Mouse (Mus musculus) forebrain, postnatal 0 days (tissue): ENCODE data around the gene Ercc1. TPM values are rescaled to one million over a fixed set of nuclear protein-coding genes. Genes with fewer than 3 reads are reported as not detected.
A peak's percentile ranks its signal among the peaks of the same experiment; 100 is the strongest.

Source experiments
- ATAC-seq: fragments of 200-750 bp; cut with Nextera tagmentation; 2 replicates; pipeline ENCODE4 v1.8.0; 2017; ENCODE audit warnings: mild to moderate bottlenecking, moderate library complexity
- DNase-seq: peaks from one replicate; pipeline ENCODE4 v3.0.0-alpha.2; 2015
- H3K27ac ChIP-seq: fragments of 300-500 bp; sonication (generic); 2 replicates; pipeline ENCODE4 v1.5.1; 2014; ENCODE audit warnings: low read depth, mild to moderate bottlenecking, antibody characterized with exemption, low read length, moderate library complexity, mixed read lengths
- H3K27me3 ChIP-seq: fragments of 300-500 bp; sonication (generic); 2 replicates; pipeline ENCODE4 v1.6.1; 2014; ENCODE audit warnings: mild to moderate bottlenecking, low read length, mixed read lengths; ENCODE audit not compliant: insufficient read depth
- H3K36me3 ChIP-seq: fragments of 300-500 bp; sonication (generic); 2 replicates; pipeline ENCODE4 v1.6.1; 2014; ENCODE audit warnings: mild to moderate bottlenecking, moderate library complexity; ENCODE audit not compliant: insufficient read depth
- H3K4me1 ChIP-seq: fragments of 300-500 bp; sonication (generic); 2 replicates; pipeline ENCODE4 v1.6.1; 2014; ENCODE audit warnings: antibody characterized with exemption; ENCODE audit not compliant: insufficient read depth
- H3K4me2 ChIP-seq: fragments of 300-500 bp; sonication (generic); 2 replicates; pipeline ENCODE4 v1.6.1; 2014; ENCODE audit warnings: low read depth, mild to moderate bottlenecking, moderate library complexity
- H3K4me3 ChIP-seq: fragments of 300-500 bp; sonication (generic); 2 replicates; pipeline ENCODE4 v1.5.1; 2014; ENCODE audit warnings: low read depth, low read length, mixed read lengths
- H3K9ac ChIP-seq: fragments of 300-500 bp; sonication (generic); 2 replicates; pipeline ENCODE4 v1.6.1; 2014; ENCODE audit warnings: mild to moderate bottlenecking
- H3K9me3 ChIP-seq: fragments of 300-500 bp; sonication (generic); 2 replicates; pipeline ENCODE4 v1.6.1; 2016; ENCODE audit warnings: low read length
- CTCF ChIP-seq: sonication (generic); IDR thresholded peaks from 2 replicates; pipeline ENCODE4 v1.5.1; 2016; ENCODE audit warnings: antibody characterized with exemption, control low read depth, low read depth
- WGBS: fragments of 180-500 bp; shearing (Covaris S2); extraction: QIAGEN DNeasy Blood & Tissue Kit; methylation state at CpG from one replicate; pipeline ENCODE4 v1.1.7; 2014; 5-methylcytosine and 5-hydroxymethylcytosine counted together
- polyA plus RNA-seq: library from polyadenylated mRNA; unstranded; fragments of >200 nt; fragmentation: Nextera tagmentation; extraction: Ambion mirVana; gene quantifications from 2 replicates; pipeline ENCODE4 v1.2.1, GENCODE M21; 2015
- total RNA-seq: library from RNA; depleted of rRNA; stranded (reverse); fragments of >200 nt; gene quantifications from 2 replicates; pipeline ENCODE4 v1.2.3, GENCODE M21; 2014

Gene Ercc1
- total and polyA plus RNA-seq, 2 experiments from 2014 or later = 56.6 to 80.5 TPM

DNA sequence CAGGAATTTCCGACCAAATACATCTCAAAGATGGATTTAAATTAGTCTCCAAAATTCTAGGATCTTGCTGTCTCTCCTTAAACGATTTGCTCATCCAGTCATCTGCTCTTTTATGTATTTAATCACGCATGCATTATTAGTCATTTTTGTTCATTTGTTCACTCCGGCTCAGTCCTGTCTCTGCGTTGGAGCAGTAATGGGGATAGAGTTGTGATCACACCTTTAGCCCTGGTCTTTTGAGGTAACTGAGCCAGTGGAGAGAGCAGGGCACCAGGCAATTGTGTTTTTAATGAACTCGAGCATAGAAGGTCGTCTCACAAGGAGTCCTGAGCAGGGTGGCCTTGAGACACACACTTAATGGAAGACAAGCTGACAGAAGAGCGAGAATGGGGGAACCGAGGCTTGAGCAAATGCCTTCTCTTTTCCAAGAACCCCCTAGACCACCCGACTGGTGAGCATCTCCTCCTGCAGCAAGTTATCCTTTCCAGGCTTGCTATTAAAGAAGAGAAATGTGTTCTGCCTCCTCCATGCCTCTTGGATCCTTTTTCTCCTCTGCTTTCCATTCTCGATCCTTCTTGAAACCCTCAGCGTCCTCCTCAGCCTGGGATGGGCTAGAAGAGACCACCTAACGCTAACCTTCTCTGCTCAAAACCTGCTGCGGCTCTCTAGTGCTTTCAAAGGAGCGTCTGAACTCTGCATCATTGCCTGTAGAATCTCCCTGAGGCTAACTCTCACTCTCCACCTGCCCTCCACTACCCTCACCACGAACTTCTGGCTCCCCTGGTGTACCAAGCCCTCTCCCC is 42.9 kb upstream of the Ercc1 start:
- ATAC-seq (0 out of 2 replicates have a peak, but pooled peaks have one; percentile 1), DNase-seq (no peak)
- Histone ChIP-seq H3K4me2 (peak overlapping the region; percentile 59), H3K4me3 (peak overlapping the region; percentile 40), H3K9ac (peak overlapping the region; percentile 42), H3K27ac (no peak overlapping the region; the same call in 1 of the 2 replicates), H3K36me3 (no peaks in the 10 kb centered on the region), H3K27me3 (peaks cover 17% of the 10 kb centered on the region), H3K9me3 (no peaks in the 10 kb centered on the region), H3K4me1 (peaks cover 7% of the 10 kb centered on the region; the same call in 1 of the 2 replicates)
- 6% methylated on average over 16 of the region's 16 CpGs for WGBS
- TF ChIP-seq CTCF = no peak

DNA sequence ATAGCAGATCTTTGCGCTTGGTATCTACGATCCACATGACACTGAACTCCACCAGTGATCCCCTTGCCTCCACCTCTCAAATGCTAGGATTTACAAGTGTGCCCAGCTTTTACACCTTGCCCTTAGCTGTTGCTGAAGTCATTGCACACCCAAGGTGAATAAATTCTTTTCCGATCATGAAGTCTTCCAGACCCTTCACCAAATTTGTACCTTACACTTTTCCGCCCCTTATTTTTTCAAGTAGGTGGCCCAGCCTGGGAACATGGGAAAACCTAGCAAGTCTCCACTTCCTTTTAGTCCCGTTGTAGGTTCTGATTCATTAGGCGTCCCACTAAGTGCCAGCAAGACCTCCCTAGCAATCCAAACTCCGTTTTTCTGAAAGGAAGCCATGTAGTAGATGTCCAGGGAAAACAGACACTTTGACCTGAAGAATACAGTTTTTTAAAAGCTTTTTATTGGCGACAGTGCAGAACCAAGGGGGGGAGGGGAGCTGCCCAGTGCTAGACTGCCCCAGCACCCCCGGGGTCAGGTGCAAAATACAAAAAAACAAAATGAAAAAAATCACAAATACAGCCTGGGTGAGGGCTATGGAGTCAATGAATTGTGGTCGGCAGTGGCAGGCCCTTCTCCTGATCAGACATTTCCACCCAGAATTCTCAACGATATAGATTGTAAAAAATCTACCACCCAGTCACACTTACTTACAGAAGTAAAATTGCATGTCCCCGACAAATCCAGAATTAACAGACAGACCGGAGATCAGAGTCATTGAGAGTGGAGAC is 42.1 kb upstream of the Ercc1 start:
- TF ChIP-seq CTCF = no peak
- H3K36me3 ChIP-seq = no peaks in the 10 kb centered on the region
- H3K4me2 ChIP-seq = peak overlapping the region; percentile 59
- no peaks in the 10 kb centered on the region for H3K9me3 ChIP-seq
- peak overlapping the region; percentile 40 for H3K4me3 ChIP-seq
- ATAC-seq (no peak), DNase-seq (no peak)
- peaks cover 19% of the 10 kb centered on the region for H3K27me3 ChIP-seq
- no peak overlapping the region for H3K27ac ChIP-seq
- H3K4me1 ChIP-seq = peaks cover 7% of the 10 kb centered on the region; the same call in 1 of the 2 replicates
- H3K9ac ChIP-seq = peak overlapping the region; percentile 42
- WGBS = 53% methylated on average over 13 of the region's 13 CpGs

DNA sequence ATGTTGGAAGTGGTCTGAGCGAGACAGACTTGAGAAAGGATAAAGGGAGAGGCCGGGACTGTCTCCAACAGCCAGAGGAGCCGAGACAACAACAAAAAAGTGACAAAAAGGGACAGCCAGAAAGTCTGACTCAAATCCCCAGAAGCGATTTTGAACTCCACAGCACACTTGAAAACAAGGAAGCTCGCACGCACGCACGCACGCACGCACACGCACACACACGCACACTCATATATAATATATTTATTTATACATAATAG is 41.6 kb upstream of the Ercc1 start:
- Histone ChIP-seq H3K27me3 (peaks cover 19% of the 10 kb centered on the region), H3K9me3 (no peaks in the 10 kb centered on the region), H3K4me3 (no peak overlapping the region), H3K27ac (no peak overlapping the region), H3K9ac (no peak overlapping the region), H3K4me2 (no peak overlapping the region), H3K36me3 (no peaks in the 10 kb centered on the region), H3K4me1 (peaks cover 7% of the 10 kb centered on the region; the same call in 1 of the 2 replicates)
- DNase-seq (no peak), ATAC-seq (no peak)
- TF ChIP-seq CTCF = no peak
- 75% methylated on average over 12 of the region's 12 CpGs for WGBS

DNA sequence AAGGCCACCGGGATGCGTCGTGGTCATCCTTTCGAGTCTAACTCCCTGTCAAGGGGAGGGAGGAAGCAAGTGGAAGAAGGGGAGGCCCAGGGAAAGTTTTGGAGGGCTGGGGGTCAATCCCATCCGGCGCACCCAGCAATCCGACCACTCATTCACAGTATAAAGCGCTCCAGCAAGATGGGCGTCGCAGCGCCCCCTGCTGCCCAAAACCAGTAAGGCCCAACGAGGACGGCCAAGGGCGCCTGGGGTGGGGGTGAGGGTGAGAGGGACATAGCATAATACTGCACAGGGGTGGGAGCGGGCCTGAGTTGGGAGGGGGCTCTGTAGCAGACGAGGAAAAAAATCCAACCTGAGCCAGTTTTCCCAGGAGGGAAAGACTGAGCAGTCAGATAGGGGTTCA is 40.8 kb upstream of the Ercc1 start:
- DNase-seq (peak; percentile 60), ATAC-seq (no peak)
- Histone ChIP-seq H3K4me3 (no peak overlapping the region; the same call in 1 of the 2 replicates), H3K36me3 (no peaks in the 10 kb centered on the region), H3K27me3 (peaks cover 19% of the 10 kb centered on the region), H3K4me1 (peaks cover 7% of the 10 kb centered on the region; the same call in 1 of the 2 replicates), H3K4me2 (peak overlapping the region; percentile 47), H3K27ac (no peak overlapping the region), H3K9ac (no peak overlapping the region), H3K9me3 (no peaks in the 10 kb centered on the region)
- WGBS = 1% methylated on average over 16 of the region's 16 CpGs
- TF ChIP-seq CTCF = peak; percentile 72

DNA sequence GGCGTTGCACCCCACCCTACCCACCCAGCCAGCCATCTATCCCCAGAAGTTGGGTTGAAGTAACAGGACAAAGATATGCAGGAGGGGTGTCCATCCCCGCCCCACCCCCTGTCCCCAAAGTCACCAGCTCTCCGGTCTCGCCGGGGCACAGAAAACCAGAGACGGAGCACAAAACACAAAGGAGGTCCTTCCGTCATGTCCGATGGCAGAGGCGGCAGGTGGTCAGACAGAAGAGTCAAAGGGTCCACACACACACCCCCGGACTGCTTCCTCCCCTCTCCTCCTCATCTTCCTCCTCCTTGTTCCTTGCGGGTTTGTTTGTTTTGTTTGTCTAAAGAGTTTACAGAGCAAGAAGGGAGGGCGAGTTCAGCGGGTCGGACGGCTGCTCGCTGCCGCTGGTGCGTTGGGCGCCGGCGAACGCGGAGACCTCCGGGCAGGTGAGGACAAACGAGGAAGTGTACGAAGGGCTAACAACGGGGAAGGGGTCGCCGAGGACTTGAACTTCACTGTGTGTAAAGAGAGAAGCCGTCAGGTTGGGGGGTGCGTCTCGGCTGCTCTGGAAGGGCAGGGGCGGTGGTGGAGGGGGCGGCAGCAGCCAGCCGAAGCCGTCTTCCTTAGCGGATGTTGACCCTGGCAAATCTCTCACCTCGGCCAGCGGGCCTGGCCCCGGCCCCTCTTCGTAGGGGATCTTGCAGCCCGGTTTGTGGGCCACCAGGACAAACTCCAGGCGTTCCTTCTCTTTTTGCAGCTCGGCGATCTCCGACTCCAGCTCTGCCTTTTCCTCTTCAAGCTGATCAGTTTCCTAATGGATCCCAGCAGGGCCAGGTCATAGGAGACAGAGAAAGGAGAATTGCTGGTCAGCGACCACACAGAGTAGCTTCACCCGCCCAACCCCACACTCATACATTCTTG is 39.8 kb upstream of the Ercc1 start:
- DNase-seq (no peak), ATAC-seq (no peak)
- no peaks in the 10 kb centered on the region for H3K36me3 ChIP-seq
- H3K4me2 ChIP-seq = peak overlapping the region; percentile 47
- no peak overlapping the region; the same call in 1 of the 2 replicates for H3K9ac ChIP-seq
- 2% methylated on average over 48 of the region's 48 CpGs for WGBS
- no peaks in the 10 kb centered on the region for H3K9me3 ChIP-seq
- no peak for TF ChIP-seq CTCF
- no peak overlapping the region for H3K27ac ChIP-seq
- H3K27me3 ChIP-seq = peaks cover 19% of the 10 kb centered on the region
- H3K4me1 ChIP-seq = peaks cover 11% of the 10 kb centered on the region
- H3K4me3 ChIP-seq = peak overlapping the region; percentile 29

DNA sequence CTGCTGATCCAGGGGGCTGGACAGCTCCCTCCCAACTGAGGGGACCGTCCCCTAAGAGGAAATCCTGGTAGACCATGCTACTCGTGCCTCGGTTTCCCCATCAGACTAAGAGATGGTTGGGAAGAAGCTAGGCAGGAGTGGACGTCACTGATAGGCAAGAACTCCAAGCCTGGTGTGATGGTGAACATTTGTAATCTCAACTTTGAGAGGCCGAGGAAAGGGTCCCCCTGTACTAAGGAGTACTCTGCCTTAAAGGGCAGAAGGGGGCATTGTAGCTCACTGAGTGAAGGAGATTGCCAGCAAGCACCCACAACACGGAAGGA is 39.2 kb upstream of the Ercc1 start:
- peak overlapping the region; percentile 29; the same call in 1 of the 2 replicates for H3K4me3 ChIP-seq
- H3K4me1 ChIP-seq = peaks cover 11% of the 10 kb centered on the region
- H3K36me3 ChIP-seq = no peaks in the 10 kb centered on the region
- TF ChIP-seq CTCF = no peak
- H3K9me3 ChIP-seq = no peaks in the 10 kb centered on the region
- no peak overlapping the region for H3K27ac ChIP-seq
- no peak for ATAC-seq
- peaks cover 19% of the 10 kb centered on the region for H3K27me3 ChIP-seq
- WGBS = 6% methylated on average over 6 of the region's 6 CpGs
- no peak for DNase-seq
- peak overlapping the region; percentile 47; the same call in 1 of the 2 replicates for H3K4me2 ChIP-seq
- no peak overlapping the region for H3K9ac ChIP-seq
